Mouse (Mus musculus) myocyte (in vitro differentiated cells): ENCODE data around the gene Vav2.

Source experiments
- CEBPB ChIP-seq: IDR thresholded peaks from 2 replicates; pipeline ENCODE4 v1.6.1; 2011; ENCODE audit warnings: mild to moderate bottlenecking, moderate library complexity; ENCODE audit not compliant: poor library complexity, insufficient read depth, severe bottlenecking
- MAX ChIP-seq: IDR thresholded peaks from one replicate; pipeline ENCODE4 v1.6.1; 2011; ENCODE audit warnings: low read depth, mild to moderate bottlenecking, control low read depth
- POLR2A ChIP-seq: IDR thresholded peaks from one replicate; pipeline ENCODE4 v1.6.1; 2011; ENCODE audit warnings: low read depth, mild to moderate bottlenecking, control low read depth, moderate library complexity; ENCODE audit not compliant: insufficient read length
- TCF12 ChIP-seq: IDR thresholded peaks from one replicate; pipeline ENCODE4 v1.6.1; 2011; ENCODE audit warnings: mild to moderate bottlenecking, control low read depth; ENCODE audit not compliant: poor library complexity, insufficient read depth, severe bottlenecking
- USF1 ChIP-seq: IDR thresholded peaks from one replicate; pipeline ENCODE4 v1.6.1; 2011; ENCODE audit warnings: low read depth, mild to moderate bottlenecking, control low read depth, moderate library complexity

DNA sequence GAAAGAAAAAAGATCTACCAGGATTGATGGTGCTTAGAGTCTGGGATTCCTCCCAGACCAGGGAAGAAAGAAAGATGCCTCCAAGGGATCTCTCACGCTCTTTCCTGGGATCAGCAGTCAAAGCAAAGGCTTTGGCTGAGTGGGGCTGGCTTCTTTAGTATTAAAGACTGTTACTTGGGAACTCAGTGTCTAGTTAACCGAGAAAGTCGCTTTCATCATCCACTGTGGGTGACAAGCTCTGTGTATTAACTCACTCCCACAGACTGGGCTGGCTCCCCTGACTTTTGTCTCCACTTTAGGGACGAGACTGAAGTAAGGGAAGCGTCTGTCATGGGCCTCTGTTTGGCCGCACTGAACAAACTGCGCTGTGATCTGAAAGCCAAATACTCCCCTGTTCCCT is 180.9 kb downstream of the Vav2 start:
- TF ChIP-seq POLR2A (no peak), USF1 (no peak), MAX (no peak), TCF12 (no peak), CEBPB (no peak)
